Mouse (Mus musculus): ENCODE results near the gene Sfrp5.
A peak's percentile ranks its signal among the peaks of the same experiment; 100 is the strongest.

Gene Sfrp5

DNA sequence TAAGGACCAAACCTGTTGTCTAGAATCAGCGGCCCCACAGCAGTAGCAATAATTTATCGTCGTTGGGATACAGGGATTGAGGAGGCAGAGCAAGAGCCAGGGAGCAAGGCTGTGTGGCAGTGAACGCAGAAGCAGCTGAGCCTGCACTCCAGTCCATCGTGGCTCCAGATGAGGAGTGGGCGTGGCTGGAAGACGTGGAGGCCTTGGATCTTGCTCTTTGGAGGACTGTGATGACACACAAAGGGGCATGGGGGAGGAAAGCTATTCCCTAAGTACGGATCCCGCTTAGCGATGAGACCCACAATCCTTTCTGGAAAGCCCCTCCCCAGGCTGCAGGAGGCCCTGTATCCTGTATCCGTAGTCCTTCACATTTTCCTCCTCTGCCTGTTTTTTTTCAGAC, 4.0 kb downstream of the Sfrp5 start:
- DNase-seq (ENCODE audit: low spot score in 2 of 2) = no peak

DNA sequence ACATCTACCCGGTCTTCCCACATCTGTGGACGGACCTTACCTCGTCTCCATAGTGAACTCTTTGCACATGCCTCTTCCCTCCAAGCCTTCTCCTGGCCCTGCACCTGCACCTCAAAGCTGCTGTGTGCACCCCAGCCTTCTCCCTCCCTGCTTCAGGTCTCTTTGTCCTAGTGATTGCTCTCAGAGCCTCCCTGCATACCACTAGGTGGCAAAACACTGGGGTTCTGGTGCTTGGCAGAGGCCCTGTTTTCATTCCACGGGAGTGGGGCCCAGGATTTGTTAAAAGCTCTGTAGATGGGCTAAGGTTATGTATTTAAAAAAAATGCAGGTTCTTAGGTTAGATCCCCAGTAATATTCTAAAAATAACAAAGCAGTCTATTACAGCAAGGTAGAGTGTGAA, 5.0 kb downstream of the Sfrp5 start:
- DNase-seq (ENCODE audit: low spot score in 2 of 2) = no peak

DNA sequence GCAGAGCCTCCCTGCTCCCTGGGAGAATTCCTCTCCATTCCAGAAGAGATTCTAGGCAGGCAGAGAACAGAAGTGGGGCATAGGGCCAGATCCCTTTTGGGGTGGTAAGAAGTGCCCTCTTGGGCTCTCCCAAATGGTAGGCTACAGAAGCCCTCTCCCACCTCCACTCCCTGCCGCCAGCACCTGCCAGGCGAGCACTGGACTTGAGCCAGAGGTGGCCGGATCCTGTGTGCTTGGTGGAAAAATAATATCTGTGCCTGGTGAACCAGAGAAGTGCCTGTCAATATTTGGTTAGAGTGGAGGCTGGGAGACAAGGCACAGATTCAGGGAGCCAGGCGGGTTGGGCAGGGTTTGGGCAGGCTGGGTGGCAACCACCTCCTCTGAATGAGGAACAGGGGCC, 5.7 kb downstream of the Sfrp5 start:
- DNase-seq (ENCODE audit: low spot score in 2 of 2) = no peak

DNA sequence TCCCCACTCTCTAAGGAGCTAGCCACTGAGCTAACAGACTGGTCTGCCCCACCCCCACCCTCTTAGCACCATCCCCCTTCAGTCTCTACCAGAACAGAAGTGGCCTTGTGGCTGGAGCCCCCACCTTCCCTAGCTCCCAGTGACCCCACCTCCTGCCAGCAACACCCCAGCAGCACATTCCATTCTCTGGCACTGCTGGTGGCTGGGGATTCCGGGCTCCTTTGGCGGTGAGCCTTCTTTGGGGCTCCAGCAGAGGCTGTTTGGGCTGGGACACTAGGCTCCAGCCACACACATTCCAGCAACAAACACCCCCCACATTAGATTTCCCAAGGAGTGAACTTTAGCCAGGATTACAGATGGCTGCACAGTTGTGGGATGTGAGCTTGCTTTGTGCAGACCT, 8.7 kb downstream of the Sfrp5 start:
- no peak for DNase-seq (ENCODE audit: low spot score in 2 of 2)

DNA sequence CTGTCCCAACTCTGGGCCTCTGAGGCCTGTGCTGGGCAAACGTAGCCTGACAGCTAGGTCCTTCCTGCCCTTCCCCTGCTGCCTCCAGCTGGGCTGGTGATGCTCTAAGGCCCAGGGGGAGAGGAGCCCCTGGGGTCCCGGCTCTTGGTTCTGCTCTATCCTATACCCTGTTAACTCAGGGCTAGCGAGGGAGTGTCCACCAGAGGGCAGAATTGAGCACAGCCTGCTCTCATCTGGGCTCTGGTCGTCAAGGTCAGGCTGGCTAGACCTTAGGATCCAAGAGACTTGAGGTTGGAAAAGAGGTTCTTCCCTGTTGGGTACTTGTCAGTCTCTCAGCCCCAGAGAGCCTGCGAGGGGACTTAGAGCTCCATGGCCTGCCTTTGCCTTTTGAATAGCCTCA, 11.6 kb downstream of the Sfrp5 start:
- DNase-seq (ENCODE audit: low spot score in 2 of 2) = no peak

DNA sequence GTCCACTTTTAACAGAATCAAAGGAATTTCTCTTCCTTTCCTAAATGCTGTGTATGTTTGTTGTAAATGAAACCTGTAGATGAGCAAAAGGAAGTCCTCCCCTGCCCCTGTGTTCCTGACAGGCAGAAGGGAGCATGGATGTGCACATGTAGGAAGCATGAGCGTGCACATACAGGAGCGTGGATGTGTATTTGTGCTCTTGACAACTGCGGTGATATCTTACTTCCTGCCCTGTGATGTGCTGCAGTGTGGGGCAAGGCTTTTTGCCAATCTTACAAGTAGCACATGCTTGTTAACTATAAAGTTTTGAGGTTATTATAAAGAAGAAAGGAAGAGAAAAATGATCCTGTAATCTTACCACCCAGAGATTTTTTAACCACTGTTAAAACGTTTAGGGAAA, 12.3 kb downstream of the Sfrp5 start:
- DNase-seq (ENCODE audit: low spot score in 2 of 2) = no peak

DNA sequence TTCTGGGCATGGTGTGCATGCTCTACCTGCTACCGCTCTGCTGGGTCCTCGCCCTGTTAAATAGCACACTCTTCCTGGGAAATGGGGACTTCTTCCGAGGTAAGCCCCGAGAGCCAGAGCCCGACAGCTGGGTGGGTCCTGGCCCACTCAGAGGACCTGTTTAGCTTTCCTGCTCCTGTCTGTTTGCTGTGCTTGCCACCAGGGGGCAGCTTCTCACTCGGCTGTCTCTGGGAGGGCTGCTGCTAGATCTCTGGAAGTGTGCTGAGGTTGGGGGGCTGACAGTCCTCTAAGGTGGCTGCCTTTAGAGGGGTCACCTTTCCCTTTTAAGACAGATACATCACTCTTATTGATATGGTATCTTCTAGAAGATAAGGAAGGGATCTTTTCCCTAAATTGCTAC, 19.4 kb downstream of the Sfrp5 start:
- DNase-seq (ENCODE audit: low spot score in 2 of 2) = no peak

DNA sequence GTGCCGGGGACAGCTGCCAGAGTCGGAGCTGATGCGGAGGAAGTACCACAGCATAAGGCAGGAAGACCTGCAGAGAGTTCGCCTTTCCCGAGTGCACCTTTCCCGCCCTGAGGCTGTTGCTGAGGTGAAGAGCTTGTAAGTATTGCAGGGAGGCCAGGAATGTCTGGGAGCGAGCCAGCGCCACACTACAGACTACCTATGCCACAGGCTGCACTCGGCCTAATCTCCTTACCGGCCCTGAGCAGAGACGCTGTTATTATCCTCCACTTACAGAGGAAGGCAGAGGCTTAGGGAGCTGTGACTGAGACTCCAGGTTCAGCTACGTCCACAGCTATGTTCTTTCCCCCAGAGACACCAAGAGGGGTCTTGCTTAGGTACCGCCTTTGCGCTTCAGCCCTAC, 22.7 kb downstream of the Sfrp5 start:
- no peak for DNase-seq (ENCODE audit: low spot score in 2 of 2)

DNA sequence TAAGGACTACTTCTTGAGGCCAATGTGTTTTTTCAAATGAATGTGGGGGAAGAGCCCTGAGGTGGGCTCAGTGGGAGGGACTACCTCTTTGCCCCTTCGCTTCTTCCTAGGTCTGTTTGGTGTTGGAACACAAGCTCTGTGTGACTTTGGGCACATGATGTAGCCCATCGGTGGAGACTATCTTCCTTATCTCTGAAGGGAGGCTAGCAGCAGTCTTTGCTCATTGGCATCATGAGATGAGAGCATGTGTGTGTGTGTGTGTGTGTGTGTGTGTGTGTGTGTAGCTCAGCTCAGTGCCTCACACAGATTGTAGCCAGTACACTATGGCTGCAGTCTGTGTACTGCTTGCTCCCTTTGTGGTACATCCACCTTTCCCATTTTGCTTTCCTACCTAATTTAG, 24.6 kb downstream of the Sfrp5 start:
- no peak for DNase-seq (ENCODE audit: low spot score in 2 of 2)

DNA sequence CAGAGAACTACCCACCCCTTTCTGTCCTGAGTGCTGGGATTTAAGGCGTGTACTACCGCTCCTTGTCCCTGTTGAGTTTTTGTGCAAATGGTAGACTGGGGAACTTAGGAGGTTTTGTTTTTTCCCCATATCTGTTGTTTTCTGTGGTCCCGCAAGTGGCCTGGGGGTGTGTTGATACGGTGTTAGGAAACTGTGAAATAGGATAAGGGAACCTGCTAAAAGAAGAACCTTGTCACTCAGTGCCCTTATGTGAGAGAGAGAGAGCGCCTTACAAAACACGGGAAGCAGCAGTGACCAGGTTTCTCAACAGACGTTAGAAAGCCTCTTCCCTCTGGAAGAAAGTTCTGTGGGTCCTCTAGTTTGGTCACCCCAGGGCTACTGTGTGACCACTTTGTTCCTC, 25.2 kb downstream of the Sfrp5 start:
- no peak for DNase-seq (ENCODE audit: low spot score in 2 of 2)

DNA sequence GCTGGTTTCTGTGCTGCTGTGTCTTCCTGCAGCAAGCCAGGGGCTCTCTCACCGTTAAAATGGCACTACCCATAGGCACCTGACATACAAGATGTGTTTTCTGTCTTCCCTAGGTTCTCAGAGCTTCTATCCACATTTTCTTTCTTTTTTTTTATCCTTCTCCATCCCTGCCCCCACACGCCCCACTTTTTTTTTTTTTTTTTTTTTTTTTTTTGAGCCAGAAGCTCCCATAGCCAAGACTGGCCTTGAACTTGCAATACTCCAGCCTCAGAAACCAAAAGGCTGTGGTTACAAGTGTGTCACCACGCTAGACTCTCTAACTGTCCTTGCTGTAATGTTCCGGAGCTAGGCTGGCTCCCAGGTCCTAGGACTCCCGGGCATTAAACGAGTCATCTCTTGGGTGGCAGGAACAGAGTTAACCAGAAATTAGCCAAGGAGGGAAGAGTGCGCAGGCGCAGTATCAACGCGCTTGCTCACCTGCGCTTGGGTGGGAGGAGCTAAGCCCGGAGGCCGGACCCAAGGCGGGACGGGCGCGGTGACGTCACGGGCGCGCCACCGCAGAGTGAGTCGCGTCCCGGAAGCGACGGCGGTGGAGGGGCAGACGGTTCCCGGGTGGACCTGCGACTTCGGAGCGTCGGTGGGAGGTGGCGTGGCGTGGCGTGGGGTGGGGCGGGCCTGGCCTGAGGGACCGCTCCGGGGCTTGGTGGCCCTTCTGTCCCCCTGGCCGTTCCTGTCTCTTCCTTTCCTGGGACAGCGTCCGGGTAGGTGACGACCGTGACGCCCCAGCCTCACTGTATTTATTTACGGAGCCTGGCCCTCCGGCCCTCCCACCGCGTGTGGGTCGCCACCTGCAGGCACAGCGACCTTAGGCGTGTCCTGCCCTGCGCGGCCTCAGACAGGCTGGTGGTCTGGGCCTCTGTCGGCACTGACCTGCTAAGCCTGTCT, 31.8 kb downstream of the Sfrp5 start:
- DNase-seq (ENCODE audit: low spot score in 2 of 2) = peak; percentile 89 to 92

DNA sequence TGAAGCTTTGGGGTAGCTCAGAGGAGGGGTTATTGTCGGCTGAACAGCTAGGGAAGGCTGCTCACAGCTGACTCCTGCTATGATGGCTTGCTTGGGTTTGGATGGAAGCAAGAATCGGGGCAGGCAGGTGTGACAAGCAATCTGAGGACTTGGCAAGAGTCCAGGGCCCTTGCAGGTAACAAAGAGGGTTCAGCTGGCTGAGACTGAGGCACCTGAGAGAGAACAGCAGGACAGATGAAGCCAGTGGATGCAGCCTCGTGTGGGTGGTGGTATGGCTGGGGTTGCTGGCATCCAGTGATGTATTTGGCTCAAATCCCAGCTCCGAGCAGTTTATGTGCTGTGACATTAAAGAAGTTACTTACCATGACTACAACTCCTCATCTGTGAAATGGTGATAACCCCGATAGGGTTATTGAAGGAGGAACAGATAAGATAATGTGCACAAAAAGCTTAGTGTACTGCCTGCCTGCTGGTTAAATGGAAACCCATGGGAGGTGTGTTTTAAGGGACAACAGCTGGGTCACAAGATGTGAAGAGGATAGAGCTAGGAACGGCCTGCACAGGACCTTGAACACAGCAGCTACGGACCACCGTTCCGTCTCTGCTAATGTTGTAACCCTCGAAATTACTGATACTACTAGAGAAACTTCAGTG, 32.6 kb downstream of the Sfrp5 start:
- DNase-seq (ENCODE audit: low spot score in 2 of 2) = no peak

DNA sequence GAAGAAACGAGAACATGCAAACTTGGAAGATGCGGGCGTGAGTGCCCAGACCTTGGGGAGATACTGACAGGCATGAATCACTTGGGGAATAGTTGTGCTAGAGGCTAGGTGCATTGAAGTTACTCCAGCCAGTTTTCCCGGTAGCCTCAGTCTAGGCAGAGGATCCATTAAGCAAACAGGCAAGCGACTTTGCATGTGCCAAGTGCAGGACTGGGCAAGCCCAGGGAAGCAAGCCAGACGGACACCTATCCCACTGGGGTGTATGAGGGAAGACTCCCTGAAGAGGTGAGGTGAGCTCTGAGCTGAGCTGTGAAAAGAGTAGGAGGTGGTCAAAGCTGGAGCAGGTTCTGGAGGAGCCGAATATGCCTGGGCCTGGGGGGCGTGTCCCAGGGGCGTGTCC, 34.6 kb downstream of the Sfrp5 start:
- DNase-seq (ENCODE audit: low spot score in 2 of 2) = no peak

DNA sequence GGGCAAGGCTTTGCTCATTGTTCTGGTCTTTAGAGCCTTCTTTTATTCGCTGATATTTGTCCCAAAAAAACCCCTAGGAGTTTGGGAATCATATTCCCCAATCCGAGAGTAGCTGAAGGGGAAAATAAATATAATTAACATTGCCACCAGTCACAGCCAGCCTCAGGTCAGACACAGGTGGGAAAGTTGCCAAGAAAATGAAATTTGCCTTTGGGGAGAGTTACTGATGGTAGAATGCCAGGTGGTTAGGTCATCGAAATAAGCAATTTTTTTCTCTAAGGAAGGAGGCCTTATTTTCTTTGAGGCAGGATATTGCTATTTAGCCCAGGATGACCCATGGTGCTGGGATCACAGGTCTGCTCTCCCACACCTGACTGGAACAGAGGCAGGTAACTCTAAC, 35.3 kb downstream of the Sfrp5 start:
- no peak for DNase-seq (ENCODE audit: low spot score in 2 of 2)

DNA sequence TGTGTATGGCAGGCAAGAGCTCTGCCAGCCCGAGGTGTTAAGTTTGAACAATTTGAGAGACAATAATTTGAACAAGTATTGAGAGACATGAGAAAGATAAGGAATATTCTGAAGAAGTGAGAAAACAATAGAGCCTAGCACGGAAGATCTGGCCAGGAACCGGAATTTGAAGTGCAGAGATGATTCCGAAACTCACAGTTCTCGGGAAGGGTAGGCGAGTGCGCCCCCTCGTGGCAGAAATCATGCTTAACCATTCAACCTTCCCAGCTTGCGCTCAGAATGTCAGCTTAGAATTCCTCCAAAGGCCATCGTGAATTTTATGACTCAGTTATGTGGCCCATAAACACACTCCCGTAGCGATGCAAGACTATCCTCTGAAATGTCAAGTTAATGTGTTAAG, 35.9 kb downstream of the Sfrp5 start:
- DNase-seq (ENCODE audit: low spot score in 2 of 2) = peak; percentile 69 to 71

DNA sequence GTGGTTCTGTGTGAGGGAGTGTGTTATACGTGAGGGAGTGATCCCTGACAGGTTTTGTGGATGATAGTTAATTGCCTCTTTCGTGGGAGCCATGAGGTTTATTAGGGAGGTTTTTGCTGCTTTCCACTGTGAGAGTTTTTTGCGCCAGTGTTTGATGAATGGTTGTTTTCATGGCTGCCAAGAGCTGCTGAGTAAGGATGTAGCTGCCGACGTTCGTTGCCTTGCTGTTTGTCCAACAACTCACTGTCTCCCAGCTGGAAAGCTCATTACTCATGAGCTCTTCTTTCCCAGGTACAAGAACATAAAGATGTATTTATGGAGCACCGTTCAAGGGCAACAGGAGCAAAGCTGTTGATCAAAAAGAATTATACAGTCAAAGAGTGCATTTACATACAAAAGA, 37.9 kb downstream of the Sfrp5 start:
- no peak for DNase-seq (ENCODE audit: low spot score in 2 of 2)

DNA sequence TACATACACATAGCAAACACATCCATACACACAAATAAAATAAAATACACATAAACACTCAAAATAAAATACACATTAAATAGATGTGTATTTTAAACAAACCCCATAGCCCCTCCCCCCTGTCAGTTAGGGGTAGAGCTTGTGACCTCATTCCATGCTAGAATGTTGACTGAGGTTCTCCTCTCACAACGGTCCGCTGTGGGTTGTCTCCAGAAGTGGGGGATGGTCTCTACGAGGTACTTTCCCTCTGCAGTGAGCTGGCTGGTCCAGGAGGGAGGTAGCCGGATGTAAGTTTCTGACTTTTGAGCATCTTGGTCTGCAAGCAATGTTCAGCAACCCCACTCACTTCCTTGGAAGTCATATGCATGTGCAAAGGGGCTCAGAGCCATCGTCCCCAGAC, 38.3 kb downstream of the Sfrp5 start, which contains the start of gene Zfyve27:
Gene Zfyve27, plus strand, starts transcription at position 188 of the 400 bp plus-strand sequence.
- no peak for DNase-seq (ENCODE audit: low spot score in 2 of 2)

DNA sequence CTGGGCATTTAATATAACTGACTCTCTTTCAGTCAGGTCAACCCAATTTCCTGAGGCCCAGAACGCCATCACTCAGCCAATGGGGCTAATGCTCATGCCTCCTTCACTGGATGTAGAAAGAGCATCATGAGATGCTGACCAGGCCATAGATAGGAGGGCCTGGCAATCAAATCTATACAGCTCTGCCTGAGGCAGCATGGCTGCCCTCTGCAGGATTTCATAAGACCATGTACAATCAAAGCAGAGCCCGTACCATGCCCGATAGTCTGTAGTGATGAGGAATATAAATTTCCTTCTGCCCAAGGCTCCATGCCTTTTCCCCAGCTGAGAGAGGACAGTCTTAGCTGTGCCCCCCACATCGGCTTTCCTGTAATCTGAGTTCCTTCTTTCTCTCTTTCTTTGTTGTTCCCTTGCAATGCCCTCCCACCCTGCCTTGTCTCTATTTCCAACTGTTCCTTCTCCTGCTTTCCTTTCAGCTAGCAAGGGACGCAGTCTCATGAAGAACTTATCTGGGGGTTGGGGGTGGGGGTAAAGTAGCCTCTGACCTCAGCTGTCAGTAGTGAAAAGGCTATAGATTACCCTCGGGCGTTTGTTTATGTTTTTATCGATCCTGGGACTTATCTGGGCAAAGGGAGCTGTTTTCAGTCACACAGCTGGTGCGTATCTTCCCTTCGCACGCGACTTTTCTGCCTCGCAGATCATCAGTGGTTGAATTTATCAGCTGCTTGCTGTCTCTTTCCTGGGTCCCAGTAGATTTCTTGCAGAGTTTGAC, 43.6 kb downstream of the Sfrp5 start:
- DNase-seq (ENCODE audit: low spot score in 2 of 2) = no peak

DNA sequence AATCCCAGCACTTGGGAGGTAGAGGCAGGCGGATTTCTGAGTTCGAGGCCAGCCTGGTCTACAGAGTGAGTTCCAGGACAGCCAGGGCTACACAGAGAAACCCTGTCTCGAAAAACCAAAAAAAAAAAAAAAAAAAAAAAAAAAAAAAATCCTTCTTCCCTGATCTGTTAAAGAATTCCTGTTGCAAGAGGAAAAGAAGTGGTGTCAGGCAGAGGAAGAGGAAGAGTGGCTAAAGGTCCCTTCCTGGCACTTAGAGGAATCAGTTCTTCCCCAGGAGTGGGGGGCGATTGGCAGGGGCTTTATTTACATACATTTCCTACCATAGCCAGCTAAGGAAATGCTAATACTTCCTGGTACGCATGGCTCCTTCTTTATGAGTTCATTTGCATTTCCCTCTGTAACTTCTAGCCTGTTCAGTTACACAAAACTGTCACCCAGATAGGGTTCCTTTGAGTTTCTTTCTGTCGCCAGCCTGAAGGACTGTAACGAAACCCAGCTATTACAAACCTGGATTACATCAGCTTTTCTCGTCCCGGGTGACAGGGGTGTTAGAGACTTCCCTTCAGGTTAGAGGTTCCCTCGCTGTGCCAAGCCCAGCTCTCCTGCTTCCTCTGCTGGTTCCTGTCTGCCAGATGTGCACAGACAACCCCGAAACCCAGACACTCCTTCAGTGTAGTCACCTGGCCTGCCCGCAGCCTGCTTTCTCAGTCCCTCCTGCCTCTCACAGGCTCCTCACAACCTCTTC, 44.4 kb downstream of the Sfrp5 start:
- DNase-seq (ENCODE audit: low spot score in 2 of 2) = no peak

DNA sequence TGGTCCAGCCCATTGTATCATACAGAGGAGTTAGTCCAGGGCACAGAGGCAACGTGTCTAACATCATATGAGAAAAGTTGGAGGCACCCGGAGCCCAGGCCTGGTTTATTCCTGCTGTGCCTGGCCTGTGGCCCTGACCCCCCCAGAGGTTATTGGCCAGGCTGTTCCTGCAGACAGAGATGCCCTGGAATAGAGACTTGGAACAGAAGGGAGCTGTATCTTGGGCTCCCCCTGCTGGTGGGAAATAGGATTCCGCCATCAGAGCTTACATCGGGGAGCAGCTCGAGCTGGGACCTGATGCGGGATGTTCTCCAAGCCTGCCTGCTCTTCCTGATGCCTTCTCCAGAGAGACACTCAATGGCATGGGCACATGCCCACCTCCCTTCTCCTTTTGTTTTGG, 50.1 kb downstream of the Sfrp5 start:
- DNase-seq (ENCODE audit: low spot score in 2 of 2) = peak; percentile 74 to 75

DNA sequence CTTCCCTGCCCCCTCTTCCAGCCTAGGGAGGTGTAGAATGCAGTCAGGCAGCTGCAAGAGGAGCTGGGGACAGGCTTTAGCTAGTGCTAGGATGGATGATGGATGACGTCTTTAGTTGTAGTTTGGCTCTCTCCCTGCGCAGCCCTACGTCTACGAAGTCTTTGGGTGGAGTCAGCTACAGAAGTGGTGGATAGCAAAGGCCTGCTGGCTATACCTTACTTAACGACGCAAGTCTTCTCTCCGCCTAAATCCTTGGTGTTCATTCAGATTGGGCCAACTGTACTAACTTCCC, 53.5 kb downstream of the Sfrp5 start:
- DNase-seq (ENCODE audit: low spot score in 2 of 2) = no peak

Measured in right cerebral cortex, postnatal 36 days (tissue).